ENCODE assay signal across 22 mouse cellular contexts in genomic region chr13:30653051-30653450, GRCm38 (mm10). TPM values are rescaled to one million over a fixed set of nuclear protein-coding genes. Genes with fewer than 3 reads are reported as not detected.
A peak's percentile ranks its signal among the peaks of the same experiment; 100 is the strongest.
DNase-seq lines count a peak whose midpoint lies in the region; ATAC-seq and TF ChIP-seq lines count a peak whose summit lies in the region.
"Had no signal": no experiment of that assay in that cellular context is flagged by ENCODE, and none has a peak within 500 bp of the region (broad histone marks: within the 10 kb centered on the region; RNA-seq: fewer than 3 reads in every experiment).

No protein-coding gene starts in this region.

- 39% methylated on average over 4 of the region's 4 CpGs for WGBS in liver, postnatal 0 days (ENCODE audit: insufficient replicate concordance)

- H3K4me2 ChIP-seq in liver, postnatal 0 days (ENCODE audit: low read depth, low read length), result no peak overlapping the region
- H3K4me2 ChIP-seq: embryonic facial prominence, embryonic 12.5 days; forebrain, embryonic 12.5 days; hindbrain, embryonic 12.5 days had no signal

- no peak for ATAC-seq in liver, postnatal 0 days
- ATAC-seq: activated CD4-positive, CD25-positive, alpha-beta regulatory T cell, adult 4 months; forebrain, embryonic 16.5 days; hindbrain, embryonic 16.5 days; inflammation-experienced regulatory T-cells, adult 6 months; Patski had no signal

- H3K27ac ChIP-seq in liver, postnatal 0 days (ENCODE audit: low read depth), result peak overlapping the region; percentile 59
- H3K27ac ChIP-seq: embryonic facial prominence, embryonic 12.5 days; forebrain, embryonic 12.5 days; hindbrain, embryonic 12.5 days had no signal

- TF ChIP-seq EP300 in liver, postnatal 0 days (IDR thresholded peaks at IDR 0.05; ENCODE audit: low read depth), result no peak

- intact Hi-C loops in gastrocnemius, postnatal 36 days (cut with DNase I), result no loop called here

- no peak overlapping the region for H3K4me3 ChIP-seq in liver, postnatal 0 days (ENCODE audit: low read depth, low read length)
- H3K4me3 ChIP-seq: embryonic facial prominence, embryonic 12.5 days; forebrain, embryonic 12.5 days; hindbrain, embryonic 12.5 days had no signal

- H3K9me3 ChIP-seq in liver, postnatal 0 days (ENCODE audit: low read length), result no peaks in the 10 kb centered on the region
- H3K9me3 ChIP-seq: embryonic facial prominence, embryonic 12.5 days; forebrain, embryonic 12.5 days; hindbrain, embryonic 12.5 days had no signal

- H3K36me3 ChIP-seq in liver, postnatal 0 days (replicated peaks; ENCODE audit: insufficient read depth, low read length), result no peaks in the 10 kb centered on the region
- H3K36me3 ChIP-seq: embryonic facial prominence, embryonic 12.5 days; forebrain, embryonic 12.5 days; hindbrain, embryonic 12.5 days had no signal

- TF ChIP-seq CTCF in liver, postnatal 0 days (IDR thresholded peaks at IDR 0.05; ENCODE audit: low read depth), result no peak

- DNase-seq in embryo, embryonic 11 days, result peak; percentile 12
- no peak for DNase-seq in embryo, embryonic 9.5 days (ENCODE audit: extremely low spot score)
- no peak for DNase-seq in liver, postnatal 0 days
- no peak for DNase-seq in liver
- peak; percentile 8 for DNase-seq in forelimb bud, embryonic 11.5 days (ENCODE audit: low read depth, low spot score)
- DNase-seq in cerebellum, postnatal 36 days, result no peak
- no peak for DNase-seq in gastrocnemius, postnatal 36 days
- DNase-seq: adrenal gland, postnatal 14 days; cerebellum, adult 18-20 months; cerebellum, adult 9-11 months; gastrocnemius, postnatal 14 days; heart, postnatal 10 days; heart, postnatal 4 days had no signal

- no peaks in the 10 kb centered on the region for H3K4me1 ChIP-seq in liver, postnatal 0 days (ENCODE audit: insufficient read depth)
- H3K4me1 ChIP-seq: forebrain, embryonic 12.5 days; hindbrain, embryonic 12.5 days had no signal

- H3K9ac ChIP-seq in liver, postnatal 0 days (replicated peaks), result no peak overlapping the region
- H3K9ac ChIP-seq: embryonic facial prominence, embryonic 12.5 days; forebrain, embryonic 12.5 days; hindbrain, embryonic 12.5 days had no signal

- H3K27me3 ChIP-seq in liver, postnatal 0 days (ENCODE audit: insufficient read depth, low read length), result no peaks in the 10 kb centered on the region
- H3K27me3 ChIP-seq: CH12.LX; embryonic facial prominence, embryonic 12.5 days; hindbrain, embryonic 12.5 days; Patski had no signal

RNA-seq across cellular contexts. Expression of gene Dusp22, which starts 6.7 kb away (rescaled TPM):
- polyA plus RNA-seq in liver, postnatal 0 days (2015; fragmentation: Nextera tagmentation; extraction: Ambion mirVana), result 14.6 and 15.2 TPM in 2 replicates
- total RNA-seq in gastrocnemius, postnatal 36 days (2021), result 10 to 100 TPM; 43.4 to 43.5 TPM

Comparison
In these comparisons a context has a peak if more than half of its experiments do, and no peak if none do; other contexts are left out.
1. DNase-seq: peak in embryo, embryonic 11 days (single experiment) and forelimb bud, embryonic 11.5 days (single experiment); none in embryo, embryonic 9.5 days (single experiment), liver, postnatal 0 days (single experiment), liver (single experiment), cerebellum, postnatal 36 days (0 of 2) and gastrocnemius, postnatal 36 days (0 of 2).